Mouse (Mus musculus) liver, embryonic 16.5 days (tissue): ENCODE data around the gene Tmem178b. TPM values are rescaled to one million over a fixed set of nuclear protein-coding genes. Genes with fewer than 3 reads are reported as not detected.

Experiments
- ATAC-seq: fragments of 200-750 bp; cut with Nextera tagmentation; 2 replicates; pipeline ENCODE4 v1.8.0; 2017; ENCODE audit warnings: low read depth, mild to moderate bottlenecking, moderate number of reproducible peaks, moderate library complexity
- H3K27ac ChIP-seq: fragments of 300-500 bp; sonication (generic); 2 replicates; pipeline ENCODE4 v1.5.1; 2014; ENCODE audit warnings: mild to moderate bottlenecking, low read length
- H3K27me3 ChIP-seq: fragments of 300-500 bp; sonication (generic); 2 replicates; pipeline ENCODE4 v1.6.1; 2014; ENCODE audit warnings: low read depth, low read length, mixed read lengths; ENCODE audit not compliant: control insufficient read depth, insufficient read depth
- H3K36me3 ChIP-seq: fragments of 300-500 bp; sonication (generic); 2 replicates; pipeline ENCODE4 v1.6.1; 2014; ENCODE audit warnings: mild to moderate bottlenecking; ENCODE audit not compliant: control insufficient read depth, insufficient read depth
- H3K4me1 ChIP-seq: fragments of 300-500 bp; sonication (generic); 2 replicates; pipeline ENCODE4 v1.6.1; 2014; ENCODE audit warnings: low read depth, low read length, mixed read lengths; ENCODE audit not compliant: control insufficient read depth
- H3K4me2 ChIP-seq: fragments of 300-500 bp; sonication (generic); 2 replicates; pipeline ENCODE4 v1.6.1; 2014; ENCODE audit warnings: low read depth, low read length, mixed read lengths
- H3K4me3 ChIP-seq: fragments of 300-500 bp; sonication (generic); 2 replicates; pipeline ENCODE4 v1.5.1; 2014; ENCODE audit warnings: low read depth, mild to moderate bottlenecking, low read length
- H3K9ac ChIP-seq: fragments of 300-500 bp; sonication (generic); 2 replicates; pipeline ENCODE4 v1.6.1; 2014; ENCODE audit warnings: low read depth, low read length
- H3K9me3 ChIP-seq: fragments of 300-500 bp; sonication (generic); replicated peaks from 2 replicates; pipeline ENCODE4 v1.6.1; 2016; ENCODE audit warnings: low read length; ENCODE audit not compliant: control insufficient read depth
- WGBS: fragments of 180-500 bp; shearing (Covaris S2); extraction: QIAGEN DNeasy Blood & Tissue Kit; methylation state at CpG from one replicate; pipeline ENCODE4 v1.1.7; 2014; ENCODE audit not compliant: insufficient replicate concordance; 5-methylcytosine and 5-hydroxymethylcytosine counted together
- polyA plus RNA-seq: library from polyadenylated mRNA; unstranded; fragments of >200 nt; fragmentation: Nextera tagmentation; extraction: Ambion mirVana; gene quantifications from 2 replicates; pipeline ENCODE4 v1.2.1, GENCODE M21; 2015

Tmem178b gene
- not detected in 2 replicates for polyA plus RNA-seq

DNA sequence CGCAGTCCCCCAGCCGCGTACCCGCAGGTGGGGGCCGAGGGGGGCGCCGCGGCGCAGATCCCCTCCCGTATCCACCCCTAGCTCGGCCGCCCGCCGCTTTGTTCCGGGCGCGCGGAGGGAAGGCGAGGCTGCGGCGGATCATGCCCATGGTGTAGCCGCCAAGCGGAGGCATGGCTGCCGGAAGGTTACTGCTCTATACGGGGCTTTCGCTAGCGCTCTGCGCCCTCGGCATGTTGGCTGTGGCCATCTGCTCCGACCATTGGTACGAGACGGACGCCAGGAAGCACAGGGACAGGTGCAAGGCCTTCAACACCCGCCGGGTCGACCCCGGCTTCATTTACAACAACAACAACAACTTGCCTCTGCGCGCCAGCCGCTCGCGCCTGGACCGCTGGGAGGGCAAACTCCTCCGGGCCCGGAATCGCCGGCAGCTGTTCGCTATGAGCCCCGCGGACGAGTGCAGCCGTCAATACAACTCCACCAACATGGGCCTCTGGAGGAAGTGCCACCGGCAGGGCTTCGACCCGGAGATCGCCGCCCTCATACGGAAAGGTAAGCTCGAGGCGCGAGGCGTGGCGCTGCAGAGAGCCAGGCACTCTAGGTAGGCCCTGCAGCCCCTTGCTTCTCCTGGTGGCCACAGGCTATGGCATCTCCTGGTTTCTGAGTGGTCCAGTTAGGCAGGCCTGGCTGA is at the start of gene Tmem178b:
Gene Tmem178b, plus strand, starts transcription at position 371 of the 691 bp plus-strand sequence.
- no peak for ATAC-seq

DNA sequence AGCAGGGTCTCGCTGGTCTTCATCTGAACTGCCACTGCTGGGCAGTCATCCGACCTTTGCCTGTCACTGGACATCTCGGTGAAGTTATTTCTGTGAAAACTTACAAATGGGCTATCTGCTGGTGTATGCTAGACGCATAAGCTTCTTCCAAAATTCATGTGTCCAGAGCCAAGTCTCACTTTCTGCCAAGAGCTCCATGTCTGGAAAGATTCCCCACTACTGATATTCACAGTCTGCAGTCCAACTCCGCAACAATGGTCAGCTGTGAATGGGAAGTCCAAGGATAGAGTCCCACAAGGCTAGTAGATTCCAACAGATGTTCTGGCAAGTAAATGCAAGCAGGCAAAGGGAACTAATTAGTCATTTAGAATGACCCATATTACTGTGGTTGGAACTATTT is 44.3 kb upstream of the Tmem178b start:
- no peak overlapping the region for H3K4me3 ChIP-seq

More for the DNA sequence above, at the start of gene Tmem178b:
- Histone ChIP-seq H3K4me2 (peak within 1 kb of the TSS; percentile 48), H3K27me3 (peaks cover 55% of the 10 kb centered on the region), H3K4me1 (no peaks in the 10 kb centered on the region), H3K4me3 (peak within 1 kb of the TSS; percentile 33), H3K27ac (no peak within 1 kb of the TSS), H3K9ac (no peak within 1 kb of the TSS), H3K9me3 (no peaks in the 10 kb centered on the region), H3K36me3 (no peaks in the 10 kb centered on the region)
- 1% methylated on average over 63 of the region's 63 CpGs for WGBS

DNA sequence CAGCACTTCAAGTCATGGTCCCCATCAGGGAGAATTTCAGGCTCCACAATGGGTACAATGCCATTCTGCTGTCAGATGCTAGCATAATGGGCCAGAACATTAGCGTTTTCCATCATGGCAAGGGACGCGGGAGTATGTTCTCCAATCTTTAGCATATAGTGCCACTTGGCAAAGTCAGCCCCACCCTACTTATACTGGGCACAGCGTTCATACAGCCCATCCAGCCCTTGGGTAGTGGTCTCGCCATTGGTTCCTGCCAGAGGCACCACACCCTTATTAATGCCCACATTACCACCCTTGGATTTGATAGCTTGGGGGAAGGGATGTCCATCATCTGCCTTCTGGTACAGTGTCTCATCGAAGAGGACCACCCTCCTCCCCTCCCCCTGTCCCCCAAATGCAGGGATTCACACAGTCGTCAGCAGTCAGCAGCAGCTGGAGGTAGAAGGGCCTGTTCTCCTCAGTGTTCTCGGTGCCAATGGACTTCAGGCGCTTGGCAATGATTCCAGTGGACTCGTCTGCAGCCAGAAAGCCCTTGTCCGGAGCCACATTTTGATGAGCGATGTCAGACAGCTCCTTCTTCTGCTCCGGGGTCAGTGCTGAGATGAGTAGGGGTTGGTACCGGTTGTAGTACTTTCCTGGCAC is 29.3 kb upstream of the Tmem178b start:
- Histone ChIP-seq H3K27me3 (no peaks in the 10 kb centered on the region), H3K4me3 (no peak overlapping the region), H3K4me2 (no peak overlapping the region), H3K4me1 (no peaks in the 10 kb centered on the region), H3K9ac (no peak overlapping the region), H3K9me3 (no peaks in the 10 kb centered on the region), H3K27ac (no peak overlapping the region), H3K36me3 (no peaks in the 10 kb centered on the region)
- no peak for ATAC-seq
- 66% methylated on average over 14 of the region's 14 CpGs for WGBS

More for the DNA sequence above, 44.3 kb upstream of the Tmem178b start:
- Histone ChIP-seq H3K4me1 (no peaks in the 10 kb centered on the region), H3K36me3 (no peaks in the 10 kb centered on the region), H3K4me2 (no peak overlapping the region), H3K9ac (no peak overlapping the region), H3K9me3 (no peaks in the 10 kb centered on the region), H3K27ac (no peak overlapping the region), H3K27me3 (no peaks in the 10 kb centered on the region)
- no peak for ATAC-seq
- whole genome bisulfite sequencing: 61% methylated on average over 5 of the region's 5 CpGs

DNA sequence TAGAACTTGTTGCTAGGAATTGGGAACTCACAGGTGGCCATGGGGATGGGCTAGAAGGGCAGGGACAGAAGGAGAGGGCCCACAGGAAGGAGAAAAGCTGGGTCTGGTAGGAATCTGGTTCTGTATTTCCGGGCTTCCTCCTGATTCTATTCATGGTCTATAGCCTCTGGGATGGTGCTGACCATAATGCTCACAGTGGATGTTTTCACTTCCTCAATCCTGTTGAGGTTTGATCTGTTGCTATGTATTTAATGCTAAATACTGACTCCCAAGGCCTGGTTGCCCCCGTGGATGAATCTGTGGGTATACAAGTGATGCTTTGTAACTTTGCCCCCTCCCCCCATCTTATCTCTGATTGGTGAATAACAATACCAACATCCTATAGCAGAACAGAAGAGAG is 25.5 kb upstream of the Tmem178b start:
- Histone ChIP-seq H3K27me3 (no peaks in the 10 kb centered on the region), H3K36me3 (no peaks in the 10 kb centered on the region), H3K27ac (no peak overlapping the region), H3K4me1 (no peaks in the 10 kb centered on the region), H3K4me3 (no peak overlapping the region), H3K4me2 (no peak overlapping the region), H3K9ac (no peak overlapping the region), H3K9me3 (no peaks in the 10 kb centered on the region)
- WGBS: 31% methylated on average over 2 of the region's 2 CpGs
- ATAC-seq: no peak

DNA sequence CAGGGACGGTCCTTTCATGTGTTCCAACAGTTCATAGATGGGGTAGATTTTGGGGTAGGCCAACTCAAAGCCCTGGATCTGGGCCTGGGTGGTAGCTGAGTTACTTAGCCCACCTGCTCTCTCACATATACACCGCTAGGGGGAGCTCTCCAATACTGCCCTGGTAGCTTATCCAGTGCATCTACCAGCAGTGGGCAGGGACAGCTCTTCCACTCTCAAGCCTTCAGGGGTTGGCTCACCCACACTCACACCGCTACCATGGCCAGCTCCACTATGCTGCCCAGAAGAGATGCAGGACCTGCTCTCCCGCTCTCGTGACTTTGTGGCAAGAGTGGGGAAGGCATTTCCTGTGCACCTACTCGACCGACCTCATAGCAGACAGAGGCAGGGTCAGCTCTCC is 24.3 kb upstream of the Tmem178b start:
- Histone ChIP-seq H3K4me2 (no peak overlapping the region), H3K36me3 (no peaks in the 10 kb centered on the region), H3K9me3 (no peaks in the 10 kb centered on the region), H3K27ac (no peak overlapping the region), H3K27me3 (no peaks in the 10 kb centered on the region), H3K4me1 (no peaks in the 10 kb centered on the region), H3K4me3 (no peak overlapping the region), H3K9ac (no peak overlapping the region)
- no peak for ATAC-seq
- 22% methylated on average over 7 of the region's 7 CpGs for WGBS

DNA sequence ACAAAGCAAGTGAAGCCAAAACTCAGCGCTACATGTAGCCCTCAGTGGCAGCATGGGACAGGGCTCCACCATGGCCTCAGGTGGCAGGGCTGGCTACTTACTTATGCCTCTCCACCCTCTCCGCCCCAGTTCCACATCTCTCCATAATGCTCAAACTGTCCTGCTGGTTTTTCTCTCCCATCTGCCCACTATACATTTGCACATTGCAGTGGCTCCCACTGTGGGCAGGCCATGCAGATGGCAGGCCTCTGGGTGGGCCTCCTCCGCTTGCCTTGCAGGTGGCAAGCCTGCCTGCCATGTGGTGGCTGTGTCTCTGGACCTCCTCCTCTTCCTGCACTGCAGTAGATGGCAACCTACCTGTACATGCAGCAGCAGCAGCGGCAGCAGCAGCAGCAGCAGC is 23.4 kb upstream of the Tmem178b start:
- Histone ChIP-seq H3K4me1 (no peaks in the 10 kb centered on the region), H3K27ac (no peak overlapping the region), H3K27me3 (no peaks in the 10 kb centered on the region), H3K9ac (no peak overlapping the region), H3K4me3 (no peak overlapping the region), H3K4me2 (no peak overlapping the region), H3K36me3 (no peaks in the 10 kb centered on the region), H3K9me3 (no peaks in the 10 kb centered on the region)
- WGBS: 71% methylated on average over 4 of the region's 4 CpGs
- no peak for ATAC-seq

DNA sequence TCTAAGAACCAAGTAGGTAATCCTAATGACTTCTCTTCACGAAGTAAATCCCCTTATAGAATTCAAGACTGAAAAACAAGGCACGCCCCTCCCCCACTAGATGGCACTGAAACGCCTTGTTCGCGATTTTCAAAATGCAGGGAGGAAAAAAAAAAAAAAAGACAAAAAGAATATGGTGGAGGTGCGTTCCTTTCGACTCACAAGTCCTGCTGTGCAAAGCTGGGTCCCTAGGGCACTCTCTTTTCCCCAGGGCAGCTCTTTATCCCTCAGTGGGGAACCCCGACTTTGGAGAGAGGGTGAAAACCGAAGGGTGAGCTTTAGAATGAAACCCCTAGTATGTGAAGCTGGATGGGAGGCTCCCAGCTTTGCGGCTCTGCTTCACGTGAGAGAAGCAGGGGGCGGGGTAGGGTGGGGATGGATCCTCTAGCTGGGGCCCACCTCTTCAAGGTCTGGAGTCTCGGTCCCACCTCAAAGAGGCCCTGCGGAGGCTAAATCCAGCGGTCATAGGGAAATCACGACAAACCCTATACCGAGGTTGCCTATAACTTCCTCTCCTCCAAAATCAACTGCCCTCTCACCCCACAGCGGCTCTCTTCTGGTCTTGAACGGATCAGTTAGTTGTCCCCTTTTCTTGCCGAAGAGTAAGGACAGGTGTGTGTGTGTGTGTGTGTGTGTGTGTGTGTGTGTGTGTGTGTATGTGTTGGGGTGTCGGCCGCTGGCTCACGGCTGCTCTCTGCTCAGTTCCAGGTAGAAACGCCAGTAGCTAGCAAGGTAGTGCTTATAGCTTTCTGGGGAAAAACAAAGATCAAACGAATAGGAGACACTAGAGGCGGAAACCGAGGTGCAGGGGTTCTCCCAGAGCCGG is 2.6 kb upstream of the Tmem178b start:
- H3K9me3 ChIP-seq: no peaks in the 10 kb centered on the region
- WGBS: 2% methylated on average over 28 of the region's 28 CpGs
- no peak for ATAC-seq
- peak overlapping the region; percentile 8; the same call in 1 of the 2 replicates for H3K4me2 ChIP-seq
- H3K27me3 ChIP-seq: peaks cover 55% of the 10 kb centered on the region
- H3K4me1 ChIP-seq: no peaks in the 10 kb centered on the region
- no peak overlapping the region for H3K4me3 ChIP-seq
- no peak overlapping the region for H3K27ac ChIP-seq
- no peaks in the 10 kb centered on the region for H3K36me3 ChIP-seq
- no peak overlapping the region for H3K9ac ChIP-seq

DNA sequence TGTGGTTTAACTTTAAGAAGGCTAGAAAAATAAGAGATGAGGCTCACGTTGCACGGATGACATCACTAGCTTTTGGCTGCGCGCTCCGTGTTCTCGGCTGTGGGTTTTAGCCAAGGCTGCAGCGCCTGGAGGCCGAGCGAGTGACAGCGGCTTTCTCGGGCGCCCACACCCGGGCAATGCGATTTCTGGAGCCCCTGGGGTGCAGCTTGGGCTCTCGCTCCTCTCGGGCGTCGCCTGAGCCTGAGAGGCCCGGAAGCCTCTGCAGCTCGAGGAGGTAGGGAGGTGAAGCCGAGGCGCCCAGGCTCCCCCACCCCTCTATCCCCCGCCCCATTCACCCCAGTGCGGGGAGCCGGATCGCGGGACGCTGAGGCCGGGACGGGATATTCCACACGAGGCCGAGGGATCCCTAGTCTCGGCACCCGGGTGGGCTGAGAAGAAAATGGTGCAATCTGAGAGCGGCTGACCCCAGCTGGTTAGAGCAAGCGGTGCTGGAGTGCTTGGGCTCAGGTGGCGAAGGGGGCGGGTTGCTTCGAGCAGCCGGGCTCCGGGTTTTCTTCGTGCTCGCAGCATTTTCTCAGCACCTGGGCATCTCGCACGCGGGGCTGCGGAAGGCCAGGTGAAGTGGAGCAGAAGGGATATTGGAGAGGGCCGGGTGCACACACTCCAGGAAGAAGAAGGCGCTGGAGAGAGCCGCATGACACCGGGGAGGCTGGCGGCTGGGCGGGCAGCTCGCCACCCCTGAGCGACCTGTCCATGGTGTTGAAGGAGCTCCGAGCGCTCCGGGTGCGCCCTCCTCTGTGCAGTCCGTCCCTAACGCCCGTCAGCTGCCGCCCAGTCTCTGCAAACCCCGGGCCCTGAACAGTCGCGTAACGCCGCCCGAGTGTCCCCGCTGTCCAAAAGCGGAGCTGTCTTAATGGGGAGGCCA is 1.4 kb upstream of the Tmem178b start:
- no peaks in the 10 kb centered on the region for H3K4me1 ChIP-seq
- H3K36me3 ChIP-seq: no peaks in the 10 kb centered on the region
- peak overlapping the region; percentile 48 for H3K4me2 ChIP-seq
- peak overlapping the region; percentile 33 for H3K4me3 ChIP-seq
- H3K9me3 ChIP-seq: no peaks in the 10 kb centered on the region
- ATAC-seq: no peak
- H3K27me3 ChIP-seq: peaks cover 55% of the 10 kb centered on the region
- H3K9ac ChIP-seq: no peak overlapping the region
- under 1% methylated on average over 71 of the region's 71 CpGs for WGBS
- H3K27ac ChIP-seq: no peak overlapping the region
